Mouse (Mus musculus) ZHBTc4 (cell line): ENCODE results near the gene Cda.

Source experiments
- DNase-seq: peaks from one replicate; pipeline ENCODE4 v3.0.0-alpha.2; 2011; ENCODE audit warnings: low read depth, low spot score

Gene Cda

GRCm38 (mm10) chr4:138307739-138308138, 60.1 kb downstream of the Cda start:
- DNase-seq: no peak

- no peak for DNase-seq
These were observed 60.8 kb downstream of the Cda start for GRCm38 (mm10) chr4:138307025-138307424.

GRCm38 (mm10) chr4:138304340-138305104, 63.3 kb downstream of the Cda start, which contains the start of gene Ddost:
Ddost (plus strand) TSS chr4:138304730.
- peak; percentile 100 for DNase-seq

GRCm38 (mm10) chr4:138303742-138304141, 64.0 kb downstream of the Cda start:
- DNase-seq: no peak

GRCm38 (mm10) chr4:138303011-138303410, 64.8 kb downstream of the Cda start:
- DNase-seq: no peak

GRCm38 (mm10) chr4:138301271-138301780, 66.5 kb downstream of the Cda start:
- DNase-seq: no peak

- no peak for DNase-seq
These were observed 73.7 kb downstream of the Cda start for GRCm38 (mm10) chr4:138293949-138294550.

- DNase-seq: no peak
These were observed 74.4 kb downstream of the Cda start for GRCm38 (mm10) chr4:138293261-138293948.

- no peak for DNase-seq
These were observed 75.8 kb downstream of the Cda start for GRCm38 (mm10) chr4:138292028-138292427.

GRCm38 (mm10) chr4:138288691-138289090, 79.1 kb downstream of the Cda start:
- no peak for DNase-seq
